Mouse (Mus musculus) MEL (cell line): ENCODE data around the gene Sept5.

Experiments
- BHLHE40 ChIP-seq: IDR thresholded peaks from 2 replicates; pipeline ENCODE4 v1.6.1; 2012; ENCODE audit warnings: low read depth, mild to moderate bottlenecking, inconsistent platforms, low read length, improper control_type of control experiment, borderline replicate concordance
- CTCF ChIP-seq, 3 experiments: IDR thresholded peaks in 2 of 3; conservative IDR thresholded peaks in 1 of 3; 2 replicates each; pipeline ENCODE4 v1.5.1; 2011 to 2012; ENCODE audit warnings: low read length in 3 of 3, low read depth in 2 of 3, mild to moderate bottlenecking in 2 of 3, improper control_type of control experiment in 1 of 3, inconsistent platforms in 1 of 3, mixed read lengths in 1 of 3, moderate library complexity in 1 of 3; ENCODE audit not compliant: control insufficient read depth in 1 of 3, insufficient read depth in 1 of 3, poor library complexity in 1 of 3, severe bottlenecking in 1 of 3
- E2F4 ChIP-seq: IDR thresholded peaks from 2 replicates; pipeline ENCODE4 v1.6.1; 2011; ENCODE audit warnings: low read depth, low read length, improper control_type of control experiment, borderline replicate concordance
- ELF1 ChIP-seq: IDR thresholded peaks from 2 replicates; pipeline ENCODE4 v1.6.1; 2014; ENCODE audit warnings: low read depth, mild to moderate bottlenecking, inconsistent platforms, low read length, improper control_type of control experiment, moderate library complexity
- GABPA ChIP-seq: IDR thresholded peaks from 2 replicates; pipeline ENCODE4 v1.6.1; 2012; ENCODE audit warnings: low read depth, mild to moderate bottlenecking, inconsistent platforms, low read length, improper control_type of control experiment, moderate library complexity
- KAT2A ChIP-seq: conservative IDR thresholded peaks from 2 replicates; pipeline ENCODE4 v1.6.1; 2012; ENCODE audit warnings: low read depth, low read length, improper control_type of control experiment, inconsistent platforms
- MAFK ChIP-seq: IDR thresholded peaks from 2 replicates; pipeline ENCODE4 v1.6.1; 2011; ENCODE audit warnings: low read depth, mild to moderate bottlenecking, low read length, improper control_type of control experiment, borderline replicate concordance
- MAZ ChIP-seq: IDR thresholded peaks from 2 replicates; pipeline ENCODE4 v1.6.1; 2012; ENCODE audit warnings: low read depth, mild to moderate bottlenecking, inconsistent platforms, low read length, improper control_type of control experiment
- MXI1 ChIP-seq: IDR thresholded peaks from 2 replicates; pipeline ENCODE4 v1.6.1; 2011; ENCODE audit warnings: mild to moderate bottlenecking, low read depth, low read length, improper control_type of control experiment
- POLR2A ChIP-seq, 2 experiments: IDR thresholded peaks; 2 replicates each; pipeline ENCODE4 v1.6.1; 2011 to 2012; ENCODE audit warnings: low read length in 2 of 2, mild to moderate bottlenecking in 2 of 2, control low read depth in 1 of 2, improper control_type of control experiment in 1 of 2, low read depth in 1 of 2, moderate library complexity in 1 of 2; ENCODE audit not compliant: control insufficient read depth in 1 of 2, insufficient read depth in 1 of 2, poor library complexity in 1 of 2
- RCOR1 ChIP-seq: IDR thresholded peaks from 2 replicates; pipeline ENCODE4 v1.6.1; 2012; ENCODE audit warnings: low read depth, mild to moderate bottlenecking, inconsistent platforms, low read length, improper control_type of control experiment
- USF2 ChIP-seq, 2 experiments: IDR thresholded peaks; 2 replicates each; pipeline ENCODE4 v1.6.1; 2011 to 2012; ENCODE audit warnings: improper control_type of control experiment in 2 of 2, low read length in 2 of 2, borderline replicate concordance in 1 of 2, inconsistent platforms in 1 of 2, low read depth in 1 of 2, mild to moderate bottlenecking in 1 of 2; ENCODE audit not compliant: insufficient read depth in 1 of 2
- ZMIZ1 ChIP-seq: IDR thresholded peaks from 2 replicates; pipeline ENCODE4 v1.6.1; 2012; ENCODE audit warnings: low read depth, mild to moderate bottlenecking, inconsistent platforms, low read length, improper control_type of control experiment, moderate library complexity

DNA sequence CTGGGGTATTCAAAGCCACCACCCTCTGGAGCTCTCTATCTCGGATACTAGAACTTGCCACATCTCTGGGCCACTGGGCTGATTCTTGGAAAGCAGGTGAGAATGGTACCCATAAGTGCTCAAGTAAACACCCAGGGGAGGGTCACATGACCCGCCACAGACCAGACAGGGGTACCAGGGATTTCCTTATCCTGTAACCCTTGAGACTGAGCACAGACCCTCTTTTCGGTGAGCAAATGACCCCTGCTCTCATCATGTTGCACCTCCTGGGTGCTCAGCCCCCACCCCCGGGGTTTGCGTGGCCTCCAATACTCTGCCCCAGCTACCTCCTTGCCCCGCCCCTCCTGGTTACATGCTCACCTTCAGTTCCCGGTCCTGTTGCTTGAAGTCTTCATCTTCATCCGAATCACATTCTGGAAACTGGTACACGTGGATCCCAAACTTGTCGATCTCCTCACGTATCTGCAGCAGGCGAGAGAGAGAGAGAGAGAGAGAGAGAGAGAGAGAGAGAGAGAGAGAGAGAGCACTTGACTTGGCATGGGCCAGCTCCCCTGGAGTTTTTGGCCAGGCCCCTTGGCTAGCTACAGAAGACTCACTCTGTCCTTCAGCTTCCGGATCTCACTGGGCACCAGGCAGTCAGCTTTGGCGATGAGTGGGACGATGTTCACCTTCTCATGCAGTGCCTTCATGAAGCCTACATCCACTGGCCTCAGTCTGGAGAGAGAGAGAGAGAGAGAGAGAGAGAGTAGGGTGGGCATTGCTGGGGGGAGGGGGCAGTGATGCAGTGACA lies 5.8 kb downstream of the Sept5 start:
- TF ChIP-seq KAT2A, result no peak
- TF ChIP-seq MXI1, result no peak
- no peak for TF ChIP-seq CTCF (IDR thresholded peaks at IDR 0.05 in 2 of 3, conservative IDR thresholded peaks at IDR 0.05 in 1 of 3; ENCODE audit: control insufficient read depth in 1 of 3, insufficient read depth in 1 of 3, low read depth in 2 of 3, low read length in 3 of 3, poor library complexity in 1 of 3, severe bottlenecking in 1 of 3)
- no peak for TF ChIP-seq USF2 (IDR thresholded peaks at IDR 0.05; ENCODE audit: borderline replicate concordance in 1 of 2, insufficient read depth in 1 of 2, low read depth in 1 of 2, low read length in 2 of 2)
- TF ChIP-seq MAZ, result no peak
- no peak for TF ChIP-seq ZMIZ1
- TF ChIP-seq POLR2A (IDR thresholded peaks at IDR 0.05; ENCODE audit: control insufficient read depth in 1 of 2, insufficient read depth in 1 of 2, low read depth in 1 of 2, low read length in 2 of 2, poor library complexity in 1 of 2), result no peak
- TF ChIP-seq E2F4, result no peak
- TF ChIP-seq RCOR1, result no peak
- no peak for TF ChIP-seq BHLHE40
- TF ChIP-seq MAFK, result no peak
- no peak for TF ChIP-seq GABPA
- no peak for TF ChIP-seq ELF1
